Mouse (Mus musculus): ENCODE results near the gene Ctu2. TPM values are rescaled to one million over a fixed set of nuclear protein-coding genes. Genes with fewer than 3 reads are reported as not detected.

Ctu2 gene
- polyA plus RNA-seq, 1 experiment from 2014 or later: 80.6 TPM

DNA sequence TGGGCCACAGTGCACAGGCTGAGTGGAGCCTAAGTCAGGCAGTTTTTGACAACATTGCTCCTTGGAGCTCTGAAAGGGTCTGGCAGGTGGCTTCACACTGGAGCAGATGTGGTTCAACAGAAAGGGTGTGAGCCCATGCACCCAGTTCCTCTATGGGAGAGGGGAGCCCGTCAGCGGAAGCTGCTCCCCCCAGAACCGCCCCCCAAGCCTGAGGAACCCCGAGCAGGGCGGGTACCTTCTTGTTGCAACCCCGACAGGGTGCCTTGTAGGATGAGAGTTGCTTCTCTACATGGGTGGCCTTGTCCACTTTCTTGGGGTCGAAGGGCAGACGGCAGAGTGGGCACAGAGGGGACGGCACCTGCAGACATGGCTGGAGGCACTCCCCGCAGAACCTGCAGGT lies 6.0 kb upstream of the Ctu2 start:
- H3K4me3 ChIP-seq (replicated peaks; ENCODE audit: low read depth, low read length): no peak overlapping the region
- ATAC-seq (ENCODE audit: low FRiP score, low TSS enrichment) (no peak), DNase-seq (no peak)
- no peaks in the 10 kb centered on the region for H3K9me3 ChIP-seq (ENCODE audit: control insufficient read depth, low read length)
- H3K4me1 ChIP-seq (ENCODE audit: control insufficient read depth, insufficient read depth, low read length): peaks cover 8% of the 10 kb centered on the region
- no peak overlapping the region for H3K27ac ChIP-seq (replicated peaks; ENCODE audit: low read depth, low read length)
- H3K9ac ChIP-seq (replicated peaks; ENCODE audit: low read length): no peak overlapping the region; the same call in 1 of the 2 replicates
- peaks cover 61% of the 10 kb centered on the region for H3K36me3 ChIP-seq (ENCODE audit: control insufficient read depth, insufficient read depth, low read length)
- 89% methylated on average over 10 of the region's 10 CpGs for WGBS
- no peak overlapping the region for H3K4me2 ChIP-seq (ENCODE audit: low read length)
- no peaks in the 10 kb centered on the region for H3K27me3 ChIP-seq (ENCODE audit: control insufficient read depth, insufficient read depth, low read length)

DNA sequence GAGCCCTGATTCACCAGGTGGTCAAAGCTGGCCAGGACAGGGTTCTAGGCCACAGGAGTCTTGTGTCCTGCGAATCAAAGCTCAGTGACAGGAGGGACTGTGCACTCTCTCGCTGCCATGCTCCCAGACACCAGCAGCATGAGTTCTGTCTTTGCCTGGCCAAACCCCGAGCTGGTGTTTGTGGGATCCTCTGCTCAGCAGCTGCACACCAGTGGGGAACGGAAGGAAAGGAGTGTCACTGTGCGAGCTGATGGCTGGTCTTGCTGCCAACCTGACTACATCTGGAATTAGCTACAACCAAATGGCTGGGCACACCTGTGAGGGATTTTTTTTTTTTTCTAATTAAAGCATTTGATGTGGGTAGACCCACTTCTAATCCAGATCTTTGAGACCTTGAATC lies 5.3 kb upstream of the Ctu2 start:
- no peak for ATAC-seq (ENCODE audit: low FRiP score, low TSS enrichment)
- DNase-seq: no peak
- no peaks in the 10 kb centered on the region for H3K9me3 ChIP-seq (ENCODE audit: control insufficient read depth, low read length)
- WGBS: 81% methylated on average over 5 of the region's 5 CpGs
- H3K4me1 ChIP-seq (ENCODE audit: control insufficient read depth, insufficient read depth, low read length): peaks cover 10% of the 10 kb centered on the region
- no peaks in the 10 kb centered on the region for H3K27me3 ChIP-seq (ENCODE audit: control insufficient read depth, insufficient read depth, low read length)
- H3K36me3 ChIP-seq (ENCODE audit: control insufficient read depth, insufficient read depth, low read length): peaks cover 61% of the 10 kb centered on the region
- H3K4me3 ChIP-seq (replicated peaks; ENCODE audit: low read depth, low read length): no peak overlapping the region
- no peak overlapping the region for H3K4me2 ChIP-seq (ENCODE audit: low read length)
- no peak overlapping the region for H3K9ac ChIP-seq (replicated peaks; ENCODE audit: low read length)
- H3K27ac ChIP-seq (replicated peaks; ENCODE audit: low read depth, low read length): no peak overlapping the region

DNA sequence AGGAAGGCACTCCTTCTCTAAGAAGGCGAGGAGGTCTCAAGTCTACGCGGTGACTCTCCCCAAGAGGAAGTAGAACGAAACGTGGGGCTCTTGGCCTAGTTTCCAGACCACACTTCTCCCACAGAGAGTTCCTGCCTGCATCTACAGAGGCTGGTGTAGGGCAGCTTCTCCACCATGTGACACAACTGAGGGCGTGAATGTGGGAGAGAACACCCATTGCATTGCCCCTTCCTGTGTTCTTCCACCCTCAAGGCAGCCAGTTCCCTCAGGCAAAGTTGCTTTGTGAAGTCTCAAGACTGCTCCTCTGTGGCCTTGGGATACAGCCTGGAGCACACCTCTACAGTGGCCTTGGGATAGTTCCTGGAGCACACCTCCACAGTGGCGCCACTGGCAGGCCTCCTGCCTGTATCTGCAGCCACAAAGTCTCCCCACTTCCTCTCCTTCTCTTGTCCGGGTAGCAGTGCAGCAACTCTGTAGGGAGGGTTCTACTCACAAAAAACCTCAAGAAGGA lies 2.0 kb upstream of the Ctu2 start:
- ATAC-seq (ENCODE audit: low FRiP score, low TSS enrichment): no peak
- peaks cover 16% of the 10 kb centered on the region for H3K4me1 ChIP-seq (ENCODE audit: control insufficient read depth, insufficient read depth, low read length)
- H3K36me3 ChIP-seq (ENCODE audit: control insufficient read depth, insufficient read depth, low read length): peaks cover 45% of the 10 kb centered on the region
- H3K4me2 ChIP-seq (ENCODE audit: low read length): no peak overlapping the region
- 93% methylated on average over 8 of the region's 8 CpGs for WGBS
- no peak overlapping the region for H3K4me3 ChIP-seq (replicated peaks; ENCODE audit: low read depth, low read length)
- H3K27me3 ChIP-seq (ENCODE audit: control insufficient read depth, insufficient read depth, low read length): no peaks in the 10 kb centered on the region
- no peaks in the 10 kb centered on the region for H3K9me3 ChIP-seq (ENCODE audit: control insufficient read depth, low read length)
- no peak for DNase-seq
- H3K9ac ChIP-seq (replicated peaks; ENCODE audit: low read length): no peak overlapping the region
- H3K27ac ChIP-seq (replicated peaks; ENCODE audit: low read depth, low read length): no peak overlapping the region

DNA sequence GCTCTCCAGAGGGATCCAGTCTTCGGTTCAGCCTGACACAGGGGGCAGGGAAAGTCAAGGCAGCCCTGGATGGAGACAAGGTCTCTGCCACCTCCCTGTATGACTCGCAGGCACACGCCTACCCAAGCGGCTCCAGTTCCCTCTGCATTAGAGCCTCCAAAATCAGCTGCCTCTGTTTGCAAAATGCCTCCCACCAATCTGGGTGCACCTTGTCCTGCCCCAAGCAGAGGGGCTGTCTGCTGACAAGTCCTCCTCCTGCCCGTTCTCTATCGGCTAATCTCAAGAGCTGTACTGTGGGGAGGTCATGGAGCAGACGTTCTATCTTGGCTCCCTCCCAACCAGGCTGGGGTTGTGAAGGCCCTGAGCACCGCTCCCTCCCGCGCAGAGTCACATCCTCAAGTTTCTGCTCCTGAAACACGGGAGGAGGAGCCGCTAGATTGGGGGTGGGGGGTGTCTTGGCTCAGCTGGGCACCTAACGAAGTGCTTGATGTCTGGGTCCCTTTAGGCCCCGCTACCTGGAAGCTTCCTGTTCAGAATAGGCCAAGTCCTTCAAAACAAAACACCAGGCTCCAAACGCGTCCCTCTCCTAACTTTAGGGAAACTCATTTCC lies 887 bp upstream of the Ctu2 start:
- DNase-seq: peak; percentile 25

DNA sequence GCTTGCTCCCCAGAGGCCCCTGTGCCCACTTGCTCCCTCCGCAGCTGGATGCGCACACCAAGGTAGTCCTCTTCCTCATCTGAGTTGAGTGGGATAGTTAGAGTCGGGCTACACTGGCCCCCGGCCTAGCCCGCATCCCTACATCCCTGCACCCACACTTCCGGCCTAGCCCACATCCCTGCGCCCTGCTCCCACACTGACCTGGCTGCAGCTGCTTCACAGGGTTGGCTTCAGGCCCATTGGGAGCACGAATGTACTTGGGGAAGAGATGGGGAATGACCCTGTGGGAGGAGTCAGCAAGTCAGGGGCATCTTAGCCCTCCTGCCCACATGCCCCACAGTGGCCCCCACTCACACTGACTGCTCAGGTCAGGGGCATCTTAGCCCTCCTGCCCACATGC lies 6.5 kb downstream of the Ctu2 start:
- 97% methylated on average over 8 of the region's 8 CpGs for WGBS

More for the DNA sequence above, 887 bp upstream of the Ctu2 start:
- Histone ChIP-seq H3K9ac (replicated peaks; ENCODE audit: low read length) (peak overlapping the region; percentile 89), H3K4me1 (ENCODE audit: control insufficient read depth, insufficient read depth, low read length) (peaks cover 16% of the 10 kb centered on the region), H3K4me3 (replicated peaks; ENCODE audit: low read depth, low read length) (peak overlapping the region; percentile 99), H3K36me3 (ENCODE audit: control insufficient read depth, insufficient read depth, low read length) (peaks cover 48% of the 10 kb centered on the region), H3K4me2 (ENCODE audit: low read length) (peak overlapping the region; percentile 95), H3K9me3 (ENCODE audit: control insufficient read depth, low read length) (no peaks in the 10 kb centered on the region), H3K27ac (replicated peaks; ENCODE audit: low read depth, low read length) (no peak overlapping the region), H3K27me3 (ENCODE audit: control insufficient read depth, insufficient read depth, low read length) (no peaks in the 10 kb centered on the region)
- 18% methylated on average over 16 of the region's 16 CpGs for WGBS
- ATAC-seq (ENCODE audit: low FRiP score, low TSS enrichment): 0 out of 2 replicates have a peak, but pooled peaks have one; percentile 6

DNA sequence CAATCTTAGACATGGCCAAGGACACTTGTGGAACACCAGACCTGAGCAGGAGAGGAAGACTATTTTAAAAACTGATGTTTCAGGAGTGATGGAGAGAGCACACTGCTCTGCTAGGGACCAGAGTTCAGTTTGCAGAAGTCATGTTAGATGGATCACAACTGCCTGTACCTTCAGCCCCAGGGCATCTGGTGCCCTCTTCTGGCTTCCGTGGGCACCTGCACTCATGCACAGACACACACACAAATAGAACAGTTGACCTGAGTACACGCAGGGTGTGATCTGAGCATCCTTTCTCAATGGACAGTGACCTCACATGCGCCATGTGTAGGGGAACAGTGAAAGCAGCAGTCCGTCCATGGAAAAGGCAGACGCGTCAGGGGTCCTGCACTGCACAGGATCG lies 7.9 kb downstream of the Ctu2 start:
- H3K27me3 ChIP-seq (ENCODE audit: control insufficient read depth, insufficient read depth, low read length): no peaks in the 10 kb centered on the region
- no peak overlapping the region for H3K27ac ChIP-seq (replicated peaks; ENCODE audit: low read depth, low read length)
- no peak overlapping the region for H3K4me2 ChIP-seq (ENCODE audit: low read length)
- ATAC-seq (ENCODE audit: low FRiP score, low TSS enrichment) (no peak), DNase-seq (no peak)
- H3K4me1 ChIP-seq (ENCODE audit: control insufficient read depth, insufficient read depth, low read length): no peaks in the 10 kb centered on the region
- peaks cover 51% of the 10 kb centered on the region for H3K36me3 ChIP-seq (ENCODE audit: control insufficient read depth, insufficient read depth, low read length)
- no peak overlapping the region for H3K4me3 ChIP-seq (replicated peaks; ENCODE audit: low read depth, low read length)
- no peak overlapping the region for H3K9ac ChIP-seq (replicated peaks; ENCODE audit: low read length)
- 95% methylated on average over 7 of the region's 7 CpGs for WGBS
- no peaks in the 10 kb centered on the region for H3K9me3 ChIP-seq (ENCODE audit: control insufficient read depth, low read length)

More for the DNA sequence above, 6.5 kb downstream of the Ctu2 start:
- no peak for DNase-seq
- Histone ChIP-seq H3K27me3 (ENCODE audit: control insufficient read depth, insufficient read depth, low read length) (no peaks in the 10 kb centered on the region), H3K36me3 (ENCODE audit: control insufficient read depth, insufficient read depth, low read length) (peaks cover 65% of the 10 kb centered on the region), H3K27ac (replicated peaks; ENCODE audit: low read depth, low read length) (no peak overlapping the region), H3K4me3 (replicated peaks; ENCODE audit: low read depth, low read length) (no peak overlapping the region), H3K4me2 (ENCODE audit: low read length) (no peak overlapping the region), H3K9ac (replicated peaks; ENCODE audit: low read length) (no peak overlapping the region), H3K4me1 (ENCODE audit: control insufficient read depth, insufficient read depth, low read length) (no peaks in the 10 kb centered on the region), H3K9me3 (ENCODE audit: control insufficient read depth, low read length) (no peaks in the 10 kb centered on the region)
- 0 out of 2 replicates have a peak, but pooled peaks have one; percentile 17 for ATAC-seq (ENCODE audit: low FRiP score, low TSS enrichment)

DNA sequence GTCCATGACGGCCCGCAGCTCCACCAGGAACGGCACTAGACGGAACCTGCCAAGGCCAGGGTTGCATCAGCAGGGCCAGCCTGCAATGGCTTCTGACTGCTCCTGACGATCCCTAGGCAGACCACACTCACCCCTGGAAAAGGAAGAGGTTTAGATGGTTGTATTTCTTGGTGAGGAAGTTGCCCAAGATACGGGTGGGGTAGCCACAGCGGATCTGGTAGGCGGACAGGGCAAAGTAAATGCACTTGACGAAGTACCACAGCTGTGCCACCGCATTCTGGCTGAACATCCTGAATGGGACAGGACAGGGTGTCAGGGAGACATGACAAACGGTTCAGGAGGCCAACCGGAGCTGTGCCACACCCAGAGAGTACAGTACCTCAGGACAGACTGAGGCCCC lies 8.9 kb downstream of the Ctu2 start:
- peaks cover 41% of the 10 kb centered on the region for H3K36me3 ChIP-seq (ENCODE audit: control insufficient read depth, insufficient read depth, low read length)
- no peak for ATAC-seq (ENCODE audit: low FRiP score, low TSS enrichment)

DNA sequence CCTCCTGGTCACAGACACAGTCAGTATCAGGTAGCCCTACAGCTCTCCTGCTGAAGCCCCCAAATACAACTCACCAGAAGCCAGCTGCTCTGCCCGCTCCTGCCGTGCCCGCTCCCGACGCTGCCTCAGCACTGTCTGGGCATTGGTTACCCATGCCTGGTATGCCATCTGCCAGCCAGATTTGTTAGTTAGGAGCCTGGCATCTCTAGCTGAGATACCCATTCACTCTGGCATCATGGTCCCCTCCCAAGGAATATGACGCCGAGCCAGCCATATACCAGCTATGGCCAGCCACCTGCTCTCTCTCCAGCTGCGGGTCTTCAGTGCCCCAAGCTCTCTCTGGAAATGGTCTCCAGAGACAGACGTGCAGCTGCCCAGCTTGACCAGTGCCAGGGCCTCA lies 12.4 kb downstream of the Ctu2 start:
- Histone ChIP-seq H3K9ac (replicated peaks; ENCODE audit: low read length) (no peak overlapping the region), H3K4me2 (ENCODE audit: low read length) (no peak overlapping the region), H3K4me1 (ENCODE audit: control insufficient read depth, insufficient read depth, low read length) (no peaks in the 10 kb centered on the region), H3K4me3 (replicated peaks; ENCODE audit: low read depth, low read length) (no peak overlapping the region), H3K27ac (replicated peaks; ENCODE audit: low read depth, low read length) (no peak overlapping the region), H3K36me3 (ENCODE audit: control insufficient read depth, insufficient read depth, low read length) (peaks cover 11% of the 10 kb centered on the region), H3K9me3 (ENCODE audit: control insufficient read depth, low read length) (no peaks in the 10 kb centered on the region), H3K27me3 (ENCODE audit: control insufficient read depth, insufficient read depth, low read length) (no peaks in the 10 kb centered on the region)
- WGBS: 90% methylated on average over 9 of the region's 9 CpGs
- no peak for ATAC-seq (ENCODE audit: low FRiP score, low TSS enrichment)
- DNase-seq: no peak

More for the DNA sequence above, 8.9 kb downstream of the Ctu2 start:
- H3K4me3 ChIP-seq (replicated peaks; ENCODE audit: low read depth, low read length): no peak overlapping the region
- 93% methylated on average over 12 of the region's 12 CpGs for WGBS
- H3K9me3 ChIP-seq (ENCODE audit: control insufficient read depth, low read length): no peaks in the 10 kb centered on the region
- H3K4me2 ChIP-seq (ENCODE audit: low read length): no peak overlapping the region
- no peak overlapping the region for H3K27ac ChIP-seq (replicated peaks; ENCODE audit: low read depth, low read length)
- H3K4me1 ChIP-seq (ENCODE audit: control insufficient read depth, insufficient read depth, low read length): no peaks in the 10 kb centered on the region
- H3K27me3 ChIP-seq (ENCODE audit: control insufficient read depth, insufficient read depth, low read length): no peaks in the 10 kb centered on the region
- no peak overlapping the region for H3K9ac ChIP-seq (replicated peaks; ENCODE audit: low read length)
- no peak for DNase-seq

DNA sequence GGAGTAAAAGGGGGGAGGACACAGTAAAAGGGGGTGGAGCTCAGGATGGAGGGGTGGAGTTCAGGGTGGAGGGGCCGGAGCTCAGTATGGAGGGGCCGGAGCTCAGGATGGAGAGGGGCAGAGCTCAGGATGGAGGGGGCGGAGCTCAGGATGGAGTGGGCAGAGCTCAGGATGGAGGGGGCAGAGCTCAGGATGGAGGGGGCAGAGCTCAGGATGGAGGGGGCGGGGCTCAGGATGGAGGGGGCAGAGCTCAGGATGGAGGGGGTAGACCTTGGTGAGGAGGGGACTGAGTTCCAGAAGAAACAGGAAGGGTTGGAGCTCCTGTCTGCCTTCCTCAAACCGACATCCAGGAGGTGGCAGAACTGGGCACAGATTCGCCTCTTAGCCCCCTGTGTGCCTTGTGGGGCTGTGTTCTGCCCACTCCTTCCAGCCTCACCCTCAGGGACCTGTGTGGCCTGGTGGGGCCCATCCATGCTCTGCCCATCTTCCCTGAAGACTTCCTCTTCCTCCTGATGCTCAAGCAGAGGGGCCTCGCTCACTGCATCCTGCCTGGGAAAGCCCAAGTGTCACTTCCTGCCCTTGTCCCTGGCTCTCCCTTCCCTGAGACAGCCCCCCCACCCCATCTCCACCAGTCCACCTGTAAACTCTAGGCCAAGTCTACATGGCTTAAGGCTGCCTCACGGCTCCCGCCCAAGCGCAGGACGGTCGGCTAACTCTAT lies 21.2 kb downstream of the Ctu2 start:
- no peaks in the 10 kb centered on the region for H3K27me3 ChIP-seq (ENCODE audit: control insufficient read depth, insufficient read depth, low read length)
- no peak overlapping the region for H3K9ac ChIP-seq (replicated peaks; ENCODE audit: low read length)
- ATAC-seq (ENCODE audit: low FRiP score, low TSS enrichment) (no peak), DNase-seq (no peak)
- H3K4me2 ChIP-seq (ENCODE audit: low read length): no peak overlapping the region
- H3K4me3 ChIP-seq (replicated peaks; ENCODE audit: low read depth, low read length): no peak overlapping the region
- no peaks in the 10 kb centered on the region for H3K9me3 ChIP-seq (ENCODE audit: control insufficient read depth, low read length)
- no peaks in the 10 kb centered on the region for H3K4me1 ChIP-seq (ENCODE audit: control insufficient read depth, insufficient read depth, low read length)
- H3K27ac ChIP-seq (replicated peaks; ENCODE audit: low read depth, low read length): no peak overlapping the region
- H3K36me3 ChIP-seq (ENCODE audit: control insufficient read depth, insufficient read depth, low read length): no peaks in the 10 kb centered on the region
- WGBS: 82% methylated on average over 12 of the region's 12 CpGs

Measured in midbrain, embryonic 14.5 days (tissue).